Mouse (Mus musculus): ENCODE results near the gene Ogt.

DNA sequence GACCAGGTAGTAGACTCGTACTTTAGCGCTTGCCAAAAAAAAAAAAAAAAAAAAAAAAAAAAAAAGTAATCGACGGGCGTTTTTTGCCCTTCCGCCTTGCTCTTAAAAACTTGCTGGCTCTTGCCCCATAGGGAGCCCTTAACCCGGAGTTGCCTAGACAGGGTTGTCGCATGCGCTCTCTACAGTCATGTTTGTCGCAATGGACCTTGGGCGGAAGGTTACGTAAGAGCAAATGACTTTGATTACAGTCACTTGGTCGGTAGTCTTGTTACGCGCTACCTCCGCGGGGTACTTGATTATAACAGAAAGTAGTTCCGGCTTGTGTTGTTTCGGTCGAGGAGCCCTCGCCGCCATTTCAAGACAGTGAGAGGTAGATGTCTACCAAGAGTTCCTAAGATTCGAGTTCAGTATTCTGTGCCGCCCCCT lies at the start of gene Ogt:
- TF ChIP-seq POLR2A (IDR thresholded peaks at IDR 0.05; ENCODE audit: control insufficient read depth, low read depth, low read length) (peak; percentile 13; the same call in 1 of the 2 replicates), CTCF (IDR thresholded peaks at IDR 0.05; ENCODE audit: control insufficient read depth, insufficient read depth, insufficient replicate concordance, low read depth, low read length) (no peak)
